Mouse (Mus musculus) layer of hippocampus, adult 8-10 months (tissue): ENCODE measurements around the gene Gimap1. TPM values are rescaled to one million over a fixed set of nuclear protein-coding genes. Genes with fewer than 3 reads are reported as not detected.

Experiments used
- DNase-seq, 2 experiments: peaks; one replicate each; pipeline ENCODE4 v3.0.0; 2022; ENCODE audit warnings: low spot score in 2 of 2
- total RNA-seq, 4 experiments: library from RNA; stranded (reverse); gene quantifications; 2 replicates each; pipeline ENCODE4 v1.2.4; 2022

Gene Gimap1
- total RNA-seq, 4 experiments from 2014 or later, result 0.85 to 2.5 (median 1.6) TPM

DNA sequence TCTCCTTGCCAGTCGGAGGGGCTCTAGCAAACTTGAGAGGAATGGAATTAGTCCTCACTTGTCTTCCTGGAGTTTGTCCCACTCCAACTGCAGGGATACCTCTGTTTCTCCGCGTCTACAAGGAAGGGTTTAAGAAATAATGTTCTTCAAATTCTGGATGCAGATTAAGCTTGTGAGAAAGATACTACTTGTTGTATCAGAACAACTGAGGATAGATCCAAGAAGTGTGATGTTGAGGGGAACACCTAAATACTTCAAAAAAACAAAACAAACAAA is 864 bp downstream of the Gimap1 start:
- DNase-seq, result no peak

DNA sequence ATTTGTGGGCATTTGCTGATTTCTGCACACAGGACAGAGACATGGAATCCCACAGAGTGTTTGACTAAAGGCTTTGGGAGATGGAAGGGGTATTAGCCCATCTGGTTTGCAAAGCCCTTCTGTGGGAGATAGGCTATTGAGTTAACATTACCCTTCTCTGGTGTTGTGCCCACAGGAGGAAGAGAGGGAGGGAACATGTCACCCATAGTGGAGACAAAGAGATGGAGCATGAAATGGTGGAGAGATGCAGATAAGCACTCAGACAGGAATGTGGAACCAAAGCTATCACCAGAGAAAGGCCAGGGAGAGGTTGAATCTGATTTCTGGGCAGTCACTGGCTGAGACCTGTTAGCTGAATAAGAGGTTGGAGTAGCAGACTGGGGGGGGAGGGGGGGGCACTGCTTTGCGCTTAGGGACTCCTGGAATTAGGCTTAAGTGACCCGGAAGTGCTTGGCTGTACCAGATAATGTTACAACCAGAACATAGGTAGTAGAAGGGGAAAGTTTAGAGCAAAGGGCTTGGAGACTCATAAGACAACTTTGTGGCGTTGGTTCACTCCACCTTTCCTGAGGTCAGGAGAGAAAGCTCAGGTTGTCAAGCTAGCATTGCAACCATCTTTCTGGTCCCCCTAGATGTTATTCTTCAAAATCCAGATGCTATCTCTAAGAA is 1.8 kb downstream of the Gimap1 start:
- no peak for DNase-seq

DNA sequence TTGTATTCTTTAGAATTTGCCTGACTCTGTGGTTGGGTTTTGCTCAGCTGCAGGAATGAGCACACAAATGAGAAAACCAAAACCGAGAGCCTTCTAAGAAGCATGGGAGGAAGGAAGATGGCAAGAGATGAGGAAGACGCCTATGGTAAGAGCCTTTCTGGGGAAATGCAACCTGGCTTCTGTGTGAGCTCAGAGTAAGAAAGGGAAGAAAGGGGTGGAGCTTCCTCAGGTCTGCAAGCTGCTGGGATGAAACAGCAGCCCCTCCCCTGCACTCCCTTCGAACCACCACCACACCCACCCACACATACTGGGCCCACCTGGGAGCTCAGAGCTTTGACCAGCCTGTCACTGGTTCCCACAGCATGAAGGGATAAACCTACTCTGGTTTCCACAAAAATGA is 2.4 kb downstream of the Gimap1 start:
- no peak for DNase-seq

DNA sequence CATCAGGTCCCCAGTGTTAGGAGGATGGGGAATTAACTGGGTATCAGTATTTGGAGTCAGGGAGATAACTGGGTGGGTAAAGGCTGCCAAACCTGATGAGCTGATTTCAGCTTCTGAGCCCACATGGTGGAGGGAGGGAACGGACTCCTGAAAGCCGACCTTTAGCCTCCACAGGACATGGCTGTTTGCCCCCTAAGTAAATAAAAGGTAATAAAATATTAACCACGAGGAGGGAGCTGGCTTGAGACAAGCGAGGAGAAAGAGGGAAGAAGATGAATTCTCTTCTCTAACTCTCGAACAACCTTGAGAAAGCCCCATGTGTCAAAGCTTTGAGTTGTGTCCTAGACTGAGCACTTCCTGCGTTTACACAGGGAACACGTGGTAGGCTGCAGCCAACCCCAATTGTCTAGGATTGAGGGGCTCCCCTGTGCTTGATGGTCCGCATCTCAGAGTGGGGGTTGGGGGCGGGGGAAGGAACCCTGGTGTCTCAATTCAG is 2.9 kb downstream of the Gimap1 start:
- no peak for DNase-seq

DNA sequence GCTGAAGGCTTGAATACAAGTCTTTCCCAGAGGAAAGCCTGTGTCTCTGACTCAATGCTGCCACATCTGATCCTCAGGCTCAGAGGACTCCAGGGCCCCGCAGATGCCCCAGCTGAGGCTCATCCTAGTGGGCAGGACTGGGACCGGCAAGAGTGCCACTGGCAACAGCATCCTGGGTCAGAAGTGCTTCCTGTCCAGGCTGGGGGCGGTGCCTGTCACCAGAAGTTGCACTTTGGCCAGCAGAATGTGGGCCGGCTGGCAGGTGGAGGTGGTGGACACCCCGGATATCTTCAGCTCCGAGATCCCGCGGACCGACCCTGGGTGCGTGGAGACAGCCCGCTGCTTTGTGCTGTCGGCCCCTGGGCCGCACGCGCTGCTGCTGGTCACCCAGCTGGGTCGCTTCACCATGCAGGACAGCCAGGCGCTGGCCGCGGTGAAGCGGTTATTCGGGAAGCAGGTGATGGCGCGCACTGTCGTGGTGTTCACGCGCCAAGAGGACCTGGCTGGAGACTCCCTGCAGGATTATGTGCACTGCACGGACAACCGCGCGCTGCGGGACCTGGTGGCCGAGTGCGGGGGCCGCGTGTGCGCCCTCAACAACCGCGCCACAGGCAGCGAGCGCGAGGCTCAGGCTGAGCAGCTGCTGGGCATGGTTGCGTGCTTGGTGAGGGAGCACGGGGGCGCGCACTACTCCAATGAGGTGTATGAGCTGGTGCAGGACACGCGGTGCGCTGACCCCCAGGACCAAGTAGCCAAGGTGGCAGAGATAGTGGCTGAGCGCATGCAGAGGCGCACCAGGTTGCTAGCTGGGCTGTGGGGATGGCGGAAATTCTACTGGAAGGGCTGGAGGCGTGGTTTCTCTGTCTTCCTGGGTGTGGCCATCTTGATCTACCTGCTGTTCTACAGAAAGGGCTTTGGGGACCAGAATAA is 3.8 kb downstream of the Gimap1 start:
- no peak for DNase-seq

DNA sequence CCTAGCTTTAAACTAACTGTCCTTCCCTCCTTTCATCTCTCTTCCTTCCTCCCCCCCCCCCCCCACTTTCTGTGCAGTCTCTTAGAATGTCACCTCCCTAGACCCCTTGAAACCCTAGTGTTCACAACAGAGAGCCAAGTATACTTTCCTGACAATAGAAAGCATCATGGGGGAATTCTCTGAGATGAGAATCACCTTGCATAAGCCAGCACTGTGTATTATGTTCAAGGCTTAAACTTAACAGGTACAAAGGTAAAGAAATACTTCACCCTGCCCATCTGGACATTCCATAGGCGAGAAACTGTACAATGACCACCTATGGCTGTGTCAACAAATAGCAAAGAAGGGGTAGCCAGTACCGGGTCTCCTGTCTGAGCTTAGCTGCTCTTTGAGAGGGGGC is 6.6 kb downstream of the Gimap1 start:
- no peak for DNase-seq

DNA sequence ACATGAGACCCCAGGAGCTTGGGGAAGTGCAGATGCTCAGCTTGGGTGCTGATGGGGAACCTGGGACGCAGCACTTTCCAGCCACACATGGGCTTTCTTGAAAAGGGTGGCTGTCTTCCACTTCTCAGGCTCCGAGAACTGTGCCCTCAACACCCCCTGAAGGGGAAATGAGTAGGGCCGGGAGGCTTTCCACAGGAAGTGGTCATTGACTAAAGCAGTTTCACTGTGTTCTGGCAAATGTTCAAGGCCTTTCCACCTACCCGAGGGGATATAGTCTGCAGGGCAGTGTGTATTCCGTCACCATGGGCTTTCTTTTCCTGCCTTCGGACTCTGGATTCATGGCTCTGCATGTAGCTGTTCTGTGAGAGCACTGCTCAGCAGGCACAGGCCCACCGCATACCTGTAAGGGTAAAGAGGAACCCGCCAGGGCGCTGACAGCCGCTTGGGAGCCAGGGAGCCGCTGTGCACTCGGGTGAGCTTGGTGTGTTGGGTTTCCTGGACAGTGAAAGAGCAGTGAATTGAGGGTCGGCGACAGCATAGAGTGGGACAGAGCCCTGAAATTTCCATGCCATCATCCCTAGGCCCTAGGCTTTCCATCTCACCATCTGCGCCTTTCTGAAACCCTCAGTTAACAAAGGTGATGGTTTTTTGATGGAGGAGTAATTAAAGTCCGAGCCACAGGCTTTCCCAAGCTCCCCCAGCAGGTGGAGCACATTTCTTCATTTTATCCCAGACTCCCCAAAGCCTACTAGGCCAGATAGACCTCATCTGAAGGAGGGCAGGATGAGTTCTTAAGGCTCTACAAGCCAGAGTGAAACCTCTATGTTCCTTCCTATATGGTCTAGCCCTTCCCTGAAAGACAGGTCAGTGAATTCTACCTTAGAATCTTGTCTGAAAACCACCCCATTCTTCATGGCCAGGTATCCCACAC is 7.4 kb downstream of the Gimap1 start, which contains the start of gene Gimap5:
Gene Gimap5, plus strand, starts transcription at position 239 of the 931 bp plus-strand sequence.
- DNase-seq, result peak in 1 of 2 experiments; percentile 7

DNA sequence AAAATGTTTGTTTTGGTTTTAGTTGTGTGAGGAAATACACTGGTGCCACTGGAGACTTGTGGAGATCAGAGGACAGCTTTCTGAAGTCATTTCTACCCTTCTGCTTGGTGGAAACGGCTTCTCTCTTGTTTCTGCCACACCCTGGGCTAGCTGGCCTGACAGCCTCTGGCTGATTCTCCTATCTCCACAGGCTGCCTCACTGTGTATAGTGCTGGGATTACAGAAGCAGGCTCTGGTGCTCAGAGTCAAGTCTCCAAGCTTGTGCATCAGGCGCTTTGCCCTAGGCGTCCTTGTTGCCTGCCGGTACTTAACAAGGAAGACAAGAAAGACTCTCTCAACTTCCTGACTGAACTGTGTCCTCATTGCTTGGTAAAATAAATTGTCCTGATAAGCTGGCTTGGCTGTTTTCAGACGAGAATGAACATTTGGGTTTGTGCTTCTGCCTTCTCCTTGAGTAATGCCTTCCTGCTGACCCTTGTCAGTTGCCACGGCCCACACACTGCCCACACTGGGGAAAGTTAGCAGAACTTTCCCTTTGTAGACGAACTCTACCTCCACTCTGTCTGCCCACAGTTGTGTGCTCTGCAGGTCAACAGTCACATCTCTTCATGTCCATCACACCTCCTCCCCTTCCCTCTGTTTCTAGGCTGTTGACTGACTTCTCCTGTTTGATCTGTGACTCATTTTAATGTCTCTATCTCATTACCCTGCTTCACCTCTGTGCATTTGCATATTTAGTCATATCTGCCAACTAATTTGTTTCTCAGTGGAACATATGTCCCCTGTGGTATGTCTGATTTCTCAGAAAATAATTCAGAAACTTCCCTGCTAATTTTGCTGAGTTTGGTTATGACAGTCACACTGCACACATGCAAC is 8.5 kb downstream of the Gimap1 start:
- no peak for DNase-seq

DNA sequence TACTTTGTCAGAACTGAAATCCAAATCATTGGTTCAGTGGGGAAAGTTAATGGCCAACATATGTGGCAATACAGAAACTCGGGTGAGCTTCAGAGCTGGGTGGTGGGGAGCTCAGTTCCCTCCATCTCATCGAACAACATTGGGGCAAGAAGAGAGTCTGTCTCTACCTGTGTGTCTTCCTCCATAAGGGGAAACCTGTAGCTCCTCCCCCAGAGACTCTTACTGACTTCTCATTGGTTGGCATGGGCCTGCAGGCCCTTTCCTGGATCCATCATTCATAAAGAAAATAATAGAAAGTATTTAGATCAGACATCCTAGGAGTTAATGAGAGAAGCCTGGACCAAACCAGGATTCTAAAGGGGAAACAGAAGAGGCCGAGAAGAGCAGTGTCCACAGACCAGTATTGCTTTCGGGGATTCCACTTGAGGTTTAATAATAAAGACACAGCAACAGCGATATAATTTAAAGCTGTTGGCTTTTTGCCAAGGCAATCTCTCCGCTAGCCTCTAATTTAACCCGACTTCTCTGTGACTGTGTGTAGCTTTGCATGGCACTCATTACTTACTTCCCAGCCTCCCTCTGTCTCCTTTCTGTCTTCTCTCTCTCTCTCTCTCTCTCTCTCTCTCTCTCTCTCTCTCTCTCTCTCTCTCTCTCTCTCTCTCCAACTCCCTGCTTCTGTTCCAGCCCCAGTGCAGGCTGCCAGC is 24.9 kb downstream of the Gimap1 start:
- no peak for DNase-seq

DNA sequence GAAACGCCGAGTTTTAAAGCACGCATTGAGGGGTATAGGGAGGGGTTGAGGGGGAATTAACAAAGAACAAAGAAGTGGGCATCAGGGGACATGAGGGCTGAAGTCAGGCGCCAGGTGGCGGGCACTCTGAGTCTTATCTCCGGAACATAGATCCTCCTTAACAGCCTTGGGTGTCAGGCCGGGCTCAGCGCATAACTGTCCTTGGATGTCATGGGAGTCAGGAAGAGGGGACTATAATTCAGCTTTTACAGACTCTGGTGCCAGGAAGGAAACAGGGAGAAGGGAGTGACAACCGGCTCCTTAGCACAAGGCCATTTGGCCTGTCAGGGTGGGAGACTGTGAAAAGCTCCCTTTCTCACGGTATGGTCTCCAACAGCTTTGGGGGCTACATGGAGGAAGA is 25.6 kb downstream of the Gimap1 start:
- no peak for DNase-seq

DNA sequence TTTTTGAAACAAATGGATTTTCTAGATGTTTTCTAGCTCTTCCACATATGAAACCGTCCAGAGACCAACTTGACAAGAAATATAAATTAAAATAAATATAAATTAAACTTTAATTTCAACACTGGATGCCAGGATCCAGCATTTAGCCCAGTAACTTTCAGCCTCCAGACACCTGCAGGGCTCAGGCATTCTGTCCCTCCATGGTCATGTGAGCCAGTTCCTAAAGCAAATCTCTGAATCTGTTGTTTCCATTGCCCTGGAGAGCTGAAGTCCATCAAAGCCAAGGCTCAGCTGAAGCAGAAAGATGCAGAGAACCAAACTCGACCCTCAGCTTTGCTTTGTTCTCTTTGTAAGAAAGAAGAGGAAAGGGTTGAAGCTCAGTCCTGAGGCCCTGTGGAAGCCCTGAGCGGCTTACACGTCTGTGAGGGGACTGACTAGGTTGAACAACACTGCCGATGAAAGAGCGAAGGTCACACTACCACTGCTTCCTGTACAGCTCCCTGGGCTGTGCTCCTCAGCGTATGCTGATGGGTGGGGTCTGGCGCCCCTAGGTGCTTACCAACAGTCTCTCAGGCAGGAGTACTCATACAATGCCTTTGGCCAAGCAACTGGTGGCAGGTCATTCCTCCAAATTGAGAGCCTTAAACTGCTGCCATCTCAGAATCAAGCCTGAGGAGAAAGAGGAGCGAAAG is 29.5 kb downstream of the Gimap1 start:
- no peak for DNase-seq

DNA sequence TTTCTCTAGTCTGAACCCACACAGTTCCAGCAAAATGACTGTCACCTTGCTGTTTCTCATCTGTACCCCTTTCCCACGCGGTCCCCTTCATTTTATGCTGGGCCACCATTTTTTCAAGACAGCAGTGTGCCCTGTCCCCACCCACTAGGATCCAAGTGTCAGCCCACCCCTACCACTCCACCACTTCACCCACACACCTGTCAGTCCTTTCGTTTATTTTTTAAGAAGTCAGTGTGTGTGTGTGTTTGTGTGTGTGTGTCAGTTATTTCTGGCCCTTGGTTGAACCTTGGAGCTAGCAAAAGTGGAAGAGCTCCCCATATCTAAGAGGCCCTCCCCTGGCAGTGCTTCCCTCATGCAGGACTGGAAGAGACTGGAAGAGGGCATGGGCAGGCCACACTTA is 30.1 kb downstream of the Gimap1 start:
- DNase-seq, result no peak

DNA sequence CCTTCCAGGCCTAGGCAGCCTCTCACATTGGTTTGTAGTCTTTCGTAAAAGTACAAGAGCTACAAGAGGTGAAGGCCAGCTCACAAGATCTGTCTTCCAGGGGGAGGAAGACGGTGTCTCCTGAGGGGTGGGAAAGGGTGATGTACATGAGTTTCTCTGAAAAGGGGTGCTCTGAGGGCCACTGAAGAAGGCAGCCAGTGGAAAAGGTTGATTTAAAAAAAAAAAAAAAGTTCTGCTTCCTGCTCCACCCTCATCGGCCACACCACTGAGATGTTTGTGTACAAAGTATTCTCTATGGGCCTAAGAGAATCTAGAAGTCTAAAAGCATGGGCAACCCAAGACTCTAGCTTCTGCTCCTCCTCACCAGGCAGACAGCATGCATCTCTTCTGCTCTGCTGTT is 31.8 kb downstream of the Gimap1 start, which contains the start of gene Gimap3:
Gene Gimap3, minus strand, starts transcription at position 156 of the 400 bp plus-strand sequence.
- DNase-seq, result no peak

DNA sequence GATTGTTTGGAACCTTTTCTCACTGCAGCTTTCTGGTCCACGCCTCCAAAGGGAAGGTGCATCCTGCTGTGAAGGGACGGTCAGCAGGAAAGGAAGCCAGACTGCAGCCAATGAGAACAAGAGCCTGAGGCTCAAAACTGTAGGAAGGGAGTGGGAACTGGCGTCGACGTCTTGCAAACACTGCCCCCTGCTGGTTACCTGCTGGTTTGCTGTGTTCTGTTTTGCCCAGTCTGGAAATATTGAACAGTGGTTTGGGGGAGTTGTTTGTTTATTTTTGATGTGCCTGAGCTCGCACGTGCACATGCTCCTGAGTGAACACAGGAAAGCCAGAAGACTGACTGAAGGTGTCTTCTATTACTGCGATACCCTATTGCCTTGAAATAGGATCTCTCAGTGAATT is 33.2 kb downstream of the Gimap1 start:
- DNase-seq, result peak; percentile 54 to 78

DNA sequence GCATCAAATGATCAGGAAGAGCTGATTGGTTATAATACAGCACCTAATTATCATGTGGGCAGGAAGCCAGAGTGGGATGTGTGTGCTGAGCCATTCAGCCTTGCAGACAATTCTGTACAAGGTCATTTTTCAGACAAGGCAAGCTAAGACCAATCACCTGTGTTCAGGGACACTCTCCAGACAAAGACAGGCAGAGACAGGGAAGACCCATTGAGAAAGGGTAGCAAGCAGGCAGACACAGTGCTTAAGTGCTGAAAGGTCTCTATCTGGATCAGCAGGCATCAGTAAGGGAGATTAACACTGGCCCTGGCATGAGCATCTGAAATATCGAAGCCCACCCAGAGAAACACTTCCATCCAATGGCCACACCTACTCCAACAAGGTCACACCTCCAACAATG is 45.6 kb downstream of the Gimap1 start:
- DNase-seq, result no peak

DNA sequence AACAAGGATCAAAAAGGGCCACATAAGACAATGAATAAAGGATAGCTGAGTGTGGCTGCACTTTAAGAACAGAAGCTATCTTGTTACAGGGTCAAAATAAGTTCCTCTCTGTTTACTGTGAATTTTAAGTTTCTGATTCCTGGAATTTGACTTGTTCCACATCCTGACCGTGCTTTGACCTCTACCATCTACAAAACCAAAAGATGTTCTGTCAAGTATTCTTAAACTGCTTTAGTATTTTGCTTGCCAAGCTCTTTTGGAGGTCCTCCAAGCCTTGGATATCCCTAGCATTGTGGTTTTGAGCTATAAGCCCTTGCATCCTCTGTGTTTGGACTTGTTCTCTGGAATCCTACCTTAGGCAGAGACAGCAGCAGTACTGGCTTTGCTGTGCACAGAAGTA is 46.3 kb downstream of the Gimap1 start:
- DNase-seq, result no peak

DNA sequence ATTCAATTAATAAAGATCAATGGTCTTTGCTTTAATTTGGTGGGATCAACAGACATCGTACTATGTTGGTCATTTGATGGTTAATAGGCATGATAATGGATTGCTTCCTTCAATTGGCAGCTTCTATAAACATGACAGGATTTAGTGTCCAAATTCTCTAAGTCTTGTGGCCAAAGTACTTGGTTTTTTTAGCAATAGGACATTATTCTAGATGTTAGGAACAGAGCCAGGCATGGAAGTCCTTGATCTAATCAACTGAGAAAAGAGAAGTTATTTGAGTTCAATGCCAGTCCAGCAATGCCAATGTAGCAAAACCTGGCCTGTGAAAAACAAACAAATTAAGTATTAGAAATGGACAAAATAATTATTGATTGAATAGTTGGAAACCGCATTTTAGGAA is 46.7 kb downstream of the Gimap1 start:
- no peak for DNase-seq

DNA sequence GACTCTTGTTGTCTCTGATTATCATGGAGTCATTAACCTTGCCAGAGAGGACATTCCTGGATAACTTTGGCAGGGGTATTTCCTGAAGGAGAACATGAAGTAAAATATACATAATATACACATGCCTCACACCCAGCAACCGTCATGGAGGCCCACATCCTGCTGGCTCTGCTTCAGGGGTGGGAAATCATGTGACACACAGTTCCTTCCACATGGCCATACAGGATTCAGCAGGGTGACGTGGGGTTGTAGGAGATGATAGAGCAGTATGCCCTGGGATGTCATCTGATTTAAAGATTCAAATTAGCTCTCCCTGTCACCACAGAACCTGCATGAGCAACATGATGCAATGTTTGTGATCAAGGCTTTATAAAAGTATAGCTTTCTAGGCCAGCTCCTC is 49.0 kb downstream of the Gimap1 start:
- no peak for DNase-seq
